ENCODE assay signal across 9 mouse cellular contexts in the genomic region with DNA sequence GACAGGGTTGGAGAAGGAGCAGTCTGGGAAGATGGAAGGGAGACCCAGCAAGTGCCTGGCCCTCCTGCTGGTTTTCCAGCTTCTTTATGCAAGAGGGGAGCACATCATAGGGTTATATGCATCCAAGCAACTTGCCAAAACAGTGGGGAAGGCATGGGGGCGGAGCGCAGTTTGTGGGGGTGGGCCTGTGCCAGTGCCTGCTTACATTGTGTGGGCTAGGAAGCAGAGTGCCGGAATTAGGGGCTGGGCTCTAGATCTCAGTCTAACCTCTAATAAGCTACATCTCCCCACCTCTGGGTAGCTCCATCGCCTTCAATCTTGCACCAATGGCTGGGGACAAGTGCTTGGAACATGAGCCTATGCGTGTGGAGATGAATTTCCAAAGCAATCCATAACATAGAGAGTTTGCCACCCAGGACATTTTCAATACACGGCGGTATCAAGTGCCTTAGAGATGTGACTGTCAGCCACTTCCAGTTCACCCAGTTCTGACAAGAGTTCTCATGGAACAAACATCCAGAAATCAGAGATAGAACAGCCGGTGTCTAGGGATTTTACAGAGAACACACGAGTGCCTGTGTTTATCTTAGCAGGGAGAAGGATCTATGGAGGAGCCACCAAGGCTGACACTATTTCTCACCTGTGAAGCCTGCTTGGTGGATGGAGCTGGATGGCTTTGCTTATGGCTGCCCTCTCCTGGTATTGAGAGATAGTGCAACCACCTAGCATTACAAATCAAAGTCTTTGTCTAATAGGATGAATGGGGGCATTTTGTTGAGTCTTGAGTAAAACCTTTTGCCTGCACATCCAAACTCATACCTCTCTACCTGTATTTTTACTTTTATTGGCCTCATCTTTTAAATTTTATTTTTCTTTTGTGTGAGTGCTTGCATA. TPM values are rescaled to one million over a fixed set of nuclear protein-coding genes. Genes with fewer than 3 reads are reported as not detected.
DNase-seq lines count a peak whose midpoint lies in the region; ATAC-seq and TF ChIP-seq lines count a peak whose summit lies in the region.
"Had no signal": no experiment of that assay in that cellular context is flagged by ENCODE, and none has a peak within 500 bp of the region (broad histone marks: within the 10 kb centered on the region; RNA-seq: fewer than 3 reads in every experiment).

No protein-coding gene starts in this region.

- TF ChIP-seq POLR2A in cerebellum, adult 2 months (IDR thresholded peaks at IDR 0.05; ENCODE audit: borderline replicate concordance, insufficient read depth, low read length) = no peak

- WGBS in cerebellum, adult 2 months = 68% methylated on average over 9 of the region's 9 CpGs

- peak; percentile 37; the same call in 1 of the 2 replicates for ATAC-seq in erythroid progenitor cell, adult 5-6 weeks (replicated peaks; ENCODE audit: low FRiP score, poor library complexity, severe bottlenecking)
- peak; percentile 29; the same call in 1 of the 2 replicates for ATAC-seq in megakaryocyte, adult 5-6 weeks (ENCODE audit: poor library complexity, severe bottlenecking)

- no peaks in the 10 kb centered on the region for H3K27me3 ChIP-seq in cerebellum, adult 2 months (ENCODE audit: control insufficient read depth, insufficient read depth, low read length)

- no peak for DNase-seq in cerebellum, adult 2 months
- DNase-seq in cerebellum, postnatal 25 days = no peak
- DNase-seq in CD4-positive, CD25-positive, alpha-beta regulatory T cell, adult 2 months (ENCODE audit: low read depth, low spot score) = peak; percentile 42
- no peak for DNase-seq in right cerebral cortex, adult 18-20 months
- DNase-seq in right cerebral cortex, postnatal 4 days = no peak
- DNase-seq in adrenal gland, postnatal 4 days (ENCODE audit: low spot score in 2 of 2) = no peak

- no peaks in the 10 kb centered on the region for H3K4me1 ChIP-seq in cerebellum, adult 2 months (ENCODE audit: control insufficient read depth, insufficient read depth, low read length)

- peak; percentile 48 for TF ChIP-seq CTCF in cerebellum, adult 2 months (IDR thresholded peaks at IDR 0.05; ENCODE audit: borderline replicate concordance, insufficient read depth, low read depth, low read length)

- no peak overlapping the region for H3K4me3 ChIP-seq in cerebellum, adult 2 months (replicated peaks; ENCODE audit: insufficient read depth, low read depth, low read length)

- no peak overlapping the region for H3K27ac ChIP-seq in cerebellum, adult 2 months (ENCODE audit: insufficient read depth, low read length)

RNA-seq across cellular contexts. Expression of a gene that starts 23.9 kb away (rescaled TPM):
- 0.48 and 0.49 TPM in 2 replicates for polyA plus RNA-seq in cerebellum, adult 2 months (2012; rRNA removed)
- not detected in 2 replicates for total RNA-seq in erythroid progenitor cell, adult 5-6 weeks (2015; ENCODE audit: low replicate concordance)
- not detected in 2 replicates for total RNA-seq in erythroid progenitor cell, adult 5-6 weeks (2017; ENCODE audit: low replicate concordance)
- total RNA-seq in megakaryocyte, adult 5-6 weeks (2015) = not detected in 2 replicates
- not detected in 2 replicates for total RNA-seq in megakaryocyte, adult 5-6 weeks (2017)
- under 1 TPM in 1 of 2 experiments, not detected in 1; 0.06 TPM for total RNA-seq in adrenal gland, postnatal 4 days (2021)
- total RNA-seq: gastrocnemius, postnatal 4 days had no signal

RNA-seq across cellular contexts. Expression of a gene that starts 23.9 kb away (rescaled TPM):
- polyA plus RNA-seq in cerebellum, adult 2 months (2012; rRNA removed) = 79.1 and 80.4 TPM in 2 replicates
- 297 and 306 TPM in 2 replicates for total RNA-seq in erythroid progenitor cell, adult 5-6 weeks (2015; ENCODE audit: low replicate concordance)
- total RNA-seq in erythroid progenitor cell, adult 5-6 weeks (2017; ENCODE audit: low replicate concordance) = 349 and 388 TPM in 2 replicates
- total RNA-seq in megakaryocyte, adult 5-6 weeks (2015) = 99.8 and 112 TPM in 2 replicates
- total RNA-seq in megakaryocyte, adult 5-6 weeks (2017) = 174 and 189 TPM in 2 replicates
- 100 to 1,000 TPM; 124 to 130 TPM for total RNA-seq in adrenal gland, postnatal 4 days (2021)
